Mouse (Mus musculus): ENCODE data around the gene Cacna1i. TPM values are rescaled to one million over a fixed set of nuclear protein-coding genes. Genes with fewer than 3 reads are reported as not detected.

Gene Cacna1i
- polyA plus RNA-seq (2015; fragmentation: Nextera tagmentation; extraction: Ambion mirVana) = 0.03 and 0.05 TPM in 2 replicates

- Histone ChIP-seq H3K4me3 (replicated peaks) (peak within 1 kb of the TSS; percentile 44), H3K27me3 (peaks cover 85% of the 10 kb centered on the region), H3K36me3 (no peaks in the 10 kb centered on the region), H3K27ac (replicated peaks) (no peak within 1 kb of the TSS), H3K9me3 (replicated peaks) (no peaks in the 10 kb centered on the region; the same call in 1 of the 2 replicates), H3K4me1 (peaks cover 15% of the 10 kb centered on the region), H3K4me2 (replicated peaks) (peak within 1 kb of the TSS; percentile 89), H3K9ac (no peak within 1 kb of the TSS)
- 1% methylated on average over 47 of the region's 50 CpGs for WGBS
- no peak for ATAC-seq (ENCODE audit: insufficient number of reproducible peaks, low FRiP score, low TSS enrichment, low read depth)
Measured at GRCm38 (mm10) chr15:80286851-80287415, at the start of gene Cacna1i. Gene Cacna1i (plus strand): TSS chr15:80287238.

DNA sequence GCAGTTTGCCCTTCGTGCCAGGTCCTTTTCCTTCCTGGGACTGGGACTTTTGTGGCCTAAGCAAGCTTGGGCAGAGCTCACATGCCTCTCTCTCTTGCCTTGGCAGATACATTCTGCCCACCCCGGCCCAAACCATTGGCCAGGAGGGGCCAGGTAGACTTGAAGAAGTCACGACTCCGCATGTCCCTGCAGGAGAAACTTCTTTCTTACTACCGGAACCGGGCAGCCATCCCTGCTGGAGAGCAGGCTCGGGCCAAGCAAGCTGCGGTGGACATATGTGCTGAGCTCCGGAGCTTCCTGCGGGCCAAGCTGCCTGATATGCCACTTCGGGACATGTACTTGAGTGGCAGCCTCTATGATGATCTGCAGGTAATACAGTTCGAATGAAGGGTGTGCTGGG is 38.9 kb upstream of the Cacna1i start:
- H3K4me1 ChIP-seq = peaks cover 6% of the 10 kb centered on the region
- no peak overlapping the region for H3K9ac ChIP-seq
- no peak overlapping the region for H3K27ac ChIP-seq (replicated peaks)
- 93% methylated on average over 12 of the region's 12 CpGs for WGBS
- no peak overlapping the region for H3K4me2 ChIP-seq (replicated peaks)
- no peak overlapping the region for H3K4me3 ChIP-seq (replicated peaks)
- H3K36me3 ChIP-seq = peaks cover 80% of the 10 kb centered on the region
- no peaks in the 10 kb centered on the region for H3K27me3 ChIP-seq
- H3K9me3 ChIP-seq (replicated peaks) = no peaks in the 10 kb centered on the region
- no peak for ATAC-seq (ENCODE audit: insufficient number of reproducible peaks, low FRiP score, low TSS enrichment, low read depth)

DNA sequence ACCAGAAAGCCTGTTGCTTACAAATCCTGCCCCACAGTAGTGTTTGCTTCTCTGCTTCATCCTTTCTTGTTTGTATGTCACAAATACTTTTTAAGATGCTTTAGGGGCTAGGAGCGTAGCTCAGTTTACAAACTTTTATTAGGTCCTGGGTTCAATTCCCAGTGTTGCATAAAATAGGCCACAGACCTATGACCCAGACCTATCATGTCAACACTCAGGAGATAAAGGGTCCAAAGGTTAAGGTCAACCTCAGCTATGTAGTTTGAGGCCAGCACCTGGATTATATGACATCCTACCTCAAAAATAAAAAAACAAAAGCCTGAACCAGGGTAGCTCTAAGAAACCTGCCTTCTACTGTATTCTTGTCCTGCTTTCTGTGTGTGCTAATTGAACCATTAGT is 38.4 kb upstream of the Cacna1i start:
- WGBS = 97% methylated on average over 1 of the region's 1 CpGs
- H3K4me1 ChIP-seq = peaks cover 11% of the 10 kb centered on the region

DNA sequence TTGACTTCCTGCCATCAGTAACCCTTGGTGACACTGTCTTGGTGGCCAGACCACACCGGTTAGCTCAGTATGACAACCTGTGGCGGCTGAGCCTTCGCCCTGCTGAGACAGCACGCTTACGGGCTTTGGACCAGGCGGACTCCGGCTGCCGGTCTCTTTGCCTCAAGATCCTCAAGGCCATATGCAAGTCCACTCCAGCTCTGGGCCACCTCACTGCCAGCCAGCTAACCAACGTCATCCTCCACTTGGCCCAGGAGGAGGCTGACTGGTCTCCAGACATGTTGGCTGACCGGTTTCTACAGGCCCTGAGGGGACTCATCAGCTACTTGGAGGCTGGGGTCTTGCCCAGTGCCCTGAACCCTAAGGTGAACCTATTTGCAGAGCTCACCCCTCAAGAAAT is 37.4 kb upstream of the Cacna1i start:
- Histone ChIP-seq H3K27me3 (no peaks in the 10 kb centered on the region), H3K4me3 (replicated peaks) (no peak overlapping the region), H3K9ac (no peak overlapping the region), H3K36me3 (peaks cover 67% of the 10 kb centered on the region), H3K27ac (replicated peaks) (no peak overlapping the region), H3K4me2 (replicated peaks) (no peak overlapping the region), H3K9me3 (replicated peaks) (no peaks in the 10 kb centered on the region), H3K4me1 (peaks cover 19% of the 10 kb centered on the region)
- no peak for ATAC-seq (ENCODE audit: insufficient number of reproducible peaks, low FRiP score, low TSS enrichment, low read depth)
- 91% methylated on average over 10 of the region's 10 CpGs for WGBS

More for the DNA sequence above, 38.4 kb upstream of the Cacna1i start:
- no peak for ATAC-seq (ENCODE audit: insufficient number of reproducible peaks, low FRiP score, low TSS enrichment, low read depth)
- H3K4me3 ChIP-seq (replicated peaks) = no peak overlapping the region
- no peak overlapping the region for H3K4me2 ChIP-seq (replicated peaks)
- H3K27ac ChIP-seq (replicated peaks) = no peak overlapping the region
- no peaks in the 10 kb centered on the region for H3K9me3 ChIP-seq (replicated peaks)
- no peak overlapping the region for H3K9ac ChIP-seq
- peaks cover 75% of the 10 kb centered on the region for H3K36me3 ChIP-seq
- no peaks in the 10 kb centered on the region for H3K27me3 ChIP-seq

GRCm38 (mm10) chr15:80250586-80250985 is 36.5 kb upstream of the Cacna1i start:
- H3K9me3 ChIP-seq (replicated peaks) = no peaks in the 10 kb centered on the region
- peaks cover 19% of the 10 kb centered on the region for H3K4me1 ChIP-seq
- H3K4me2 ChIP-seq (replicated peaks) = no peak overlapping the region
- H3K9ac ChIP-seq = no peak overlapping the region
- H3K4me3 ChIP-seq (replicated peaks) = no peak overlapping the region
- ATAC-seq (ENCODE audit: insufficient number of reproducible peaks, low FRiP score, low TSS enrichment, low read depth) = no peak
- no peak overlapping the region for H3K27ac ChIP-seq (replicated peaks)
- no peaks in the 10 kb centered on the region for H3K27me3 ChIP-seq
- 96% methylated on average over 6 of the region's 6 CpGs for WGBS
- peaks cover 61% of the 10 kb centered on the region for H3K36me3 ChIP-seq

DNA sequence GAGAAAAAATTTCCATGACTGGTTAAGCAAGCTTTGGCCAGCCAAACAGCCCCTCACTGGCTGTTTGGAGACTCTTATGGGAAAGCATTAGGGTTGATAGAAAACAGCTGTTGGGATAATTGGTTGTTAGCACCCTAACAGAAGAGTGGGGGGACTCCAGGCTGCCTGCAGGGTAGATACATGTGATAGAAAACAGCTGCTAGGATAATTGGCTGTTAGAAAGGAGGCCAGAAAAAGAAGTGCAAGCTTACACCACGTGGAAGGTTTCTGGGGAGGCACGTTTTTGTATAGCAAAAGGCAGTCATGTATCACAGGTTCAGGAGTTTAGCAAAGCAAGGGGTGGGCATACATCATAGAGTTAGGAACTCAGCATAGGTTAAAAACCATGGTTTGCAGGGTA is 33.5 kb upstream of the Cacna1i start:
- peak overlapping the region; percentile 100 for H3K27ac ChIP-seq (replicated peaks)
- H3K4me1 ChIP-seq = peaks cover 42% of the 10 kb centered on the region
- H3K9me3 ChIP-seq (replicated peaks) = no peaks in the 10 kb centered on the region
- WGBS = 12% methylated on average over 2 of the region's 2 CpGs
- H3K27me3 ChIP-seq = no peaks in the 10 kb centered on the region
- H3K4me3 ChIP-seq (replicated peaks) = peak overlapping the region; percentile 98; the same call in 1 of the 2 replicates
- ATAC-seq (ENCODE audit: insufficient number of reproducible peaks, low FRiP score, low TSS enrichment, low read depth) = no peak
- H3K4me2 ChIP-seq (replicated peaks) = peak overlapping the region; percentile 84; the same call in 1 of the 2 replicates
- H3K9ac ChIP-seq = no peak overlapping the region
- peaks cover 53% of the 10 kb centered on the region for H3K36me3 ChIP-seq

DNA sequence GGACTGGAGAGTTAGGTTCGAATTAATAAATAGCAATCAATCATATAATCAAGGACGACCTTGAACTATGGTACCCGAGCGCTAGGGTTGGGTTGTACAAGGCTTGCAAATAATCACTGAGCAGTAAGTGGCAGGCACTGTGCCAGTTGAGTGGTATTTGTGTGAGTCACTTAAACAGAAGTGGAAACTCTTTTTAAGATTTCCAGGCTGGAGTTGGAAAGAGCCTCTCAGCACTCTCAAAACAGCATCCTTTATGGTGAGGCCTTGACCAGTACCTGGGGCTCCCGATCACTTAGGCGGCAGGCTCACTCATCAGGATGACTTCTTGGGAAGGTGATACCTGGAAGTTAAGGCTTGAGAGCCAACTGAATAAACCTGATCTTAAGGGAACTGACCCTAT is 32.8 kb upstream of the Cacna1i start:
- Histone ChIP-seq H3K4me1 (peaks cover 45% of the 10 kb centered on the region), H3K36me3 (peaks cover 50% of the 10 kb centered on the region), H3K9me3 (replicated peaks) (no peaks in the 10 kb centered on the region)

GRCm38 (mm10) chr15:80254847-80255645 is 32.0 kb upstream of the Cacna1i start, which contains the start of gene Atf4:
Gene Atf4 (plus strand): TSS chr15:80255184.
- Histone ChIP-seq H3K4me2 (replicated peaks) (peak within 1 kb of the TSS; percentile 84), H3K27ac (replicated peaks) (peak within 1 kb of the TSS; percentile 100), H3K27me3 (no peaks in the 10 kb centered on the region), H3K4me3 (replicated peaks) (peak within 1 kb of the TSS; percentile 98), H3K36me3 (peaks cover 48% of the 10 kb centered on the region), H3K9ac (peak within 1 kb of the TSS; percentile 100), H3K4me1 (peaks cover 45% of the 10 kb centered on the region), H3K9me3 (replicated peaks) (no peaks in the 10 kb centered on the region)
- peak; percentile 95 for ATAC-seq (ENCODE audit: insufficient number of reproducible peaks, low FRiP score, low TSS enrichment, low read depth)
- WGBS = 0% methylated on average over 62 of the region's 62 CpGs

More for the DNA sequence above, 32.8 kb upstream of the Cacna1i start:
- H3K9ac ChIP-seq = peak overlapping the region; percentile 41
- H3K27ac ChIP-seq (replicated peaks) = peak overlapping the region; percentile 100
- H3K4me2 ChIP-seq (replicated peaks) = peak overlapping the region; percentile 84
- ATAC-seq (ENCODE audit: insufficient number of reproducible peaks, low FRiP score, low TSS enrichment, low read depth) = no peak
- WGBS = 33% methylated on average over 6 of the region's 6 CpGs
- peak overlapping the region; percentile 98 for H3K4me3 ChIP-seq (replicated peaks)
- no peaks in the 10 kb centered on the region for H3K27me3 ChIP-seq

- H3K27me3 ChIP-seq = no peaks in the 10 kb centered on the region
- peaks cover 45% of the 10 kb centered on the region for H3K36me3 ChIP-seq
- peak overlapping the region; percentile 84 for H3K4me2 ChIP-seq (replicated peaks)
- peak; percentile 31 for ATAC-seq (ENCODE audit: insufficient number of reproducible peaks, low FRiP score, low TSS enrichment, low read depth)
- H3K4me1 ChIP-seq = peaks cover 45% of the 10 kb centered on the region
- WGBS = under 1% methylated on average over 51 of the region's 51 CpGs
- no peaks in the 10 kb centered on the region for H3K9me3 ChIP-seq (replicated peaks)
- peak overlapping the region; percentile 100 for H3K9ac ChIP-seq
- H3K4me3 ChIP-seq (replicated peaks) = peak overlapping the region; percentile 98
- peak overlapping the region; percentile 100 for H3K27ac ChIP-seq (replicated peaks)
Measured at GRCm38 (mm10) chr15:80255646-80256121, 31.4 kb upstream of the Cacna1i start.

GRCm38 (mm10) chr15:80256242-80256641 is 30.8 kb upstream of the Cacna1i start:
- Histone ChIP-seq H3K36me3 (peaks cover 40% of the 10 kb centered on the region), H3K9ac (peak overlapping the region; percentile 100), H3K4me1 (peaks cover 45% of the 10 kb centered on the region), H3K27me3 (no peaks in the 10 kb centered on the region), H3K4me3 (replicated peaks) (peak overlapping the region; percentile 98), H3K4me2 (replicated peaks) (peak overlapping the region; percentile 84), H3K9me3 (replicated peaks) (no peaks in the 10 kb centered on the region), H3K27ac (replicated peaks) (peak overlapping the region; percentile 100)
- no peak for ATAC-seq (ENCODE audit: insufficient number of reproducible peaks, low FRiP score, low TSS enrichment, low read depth)
- WGBS = 7% methylated on average over 16 of the region's 16 CpGs
